Mouse (Mus musculus) right cerebral cortex, postnatal 4 days (tissue): ENCODE measurements at regions not wholly inside any gene's neighbourhood (a gene's known extent, or its start where the extent isn't known, plus 50 kb on each side); places are given as distances from the start of the nearest gene placed in this dataset.
"Not testable (repeated sequence)": the region's sequence is repeated elsewhere in the genome, so short reads cannot be mapped to it uniquely, and the experiment has no call there.

Experiments used
- DNase-seq: peaks from one replicate; pipeline ENCODE4 v3.0.0-alpha.2; 2022

DNA sequence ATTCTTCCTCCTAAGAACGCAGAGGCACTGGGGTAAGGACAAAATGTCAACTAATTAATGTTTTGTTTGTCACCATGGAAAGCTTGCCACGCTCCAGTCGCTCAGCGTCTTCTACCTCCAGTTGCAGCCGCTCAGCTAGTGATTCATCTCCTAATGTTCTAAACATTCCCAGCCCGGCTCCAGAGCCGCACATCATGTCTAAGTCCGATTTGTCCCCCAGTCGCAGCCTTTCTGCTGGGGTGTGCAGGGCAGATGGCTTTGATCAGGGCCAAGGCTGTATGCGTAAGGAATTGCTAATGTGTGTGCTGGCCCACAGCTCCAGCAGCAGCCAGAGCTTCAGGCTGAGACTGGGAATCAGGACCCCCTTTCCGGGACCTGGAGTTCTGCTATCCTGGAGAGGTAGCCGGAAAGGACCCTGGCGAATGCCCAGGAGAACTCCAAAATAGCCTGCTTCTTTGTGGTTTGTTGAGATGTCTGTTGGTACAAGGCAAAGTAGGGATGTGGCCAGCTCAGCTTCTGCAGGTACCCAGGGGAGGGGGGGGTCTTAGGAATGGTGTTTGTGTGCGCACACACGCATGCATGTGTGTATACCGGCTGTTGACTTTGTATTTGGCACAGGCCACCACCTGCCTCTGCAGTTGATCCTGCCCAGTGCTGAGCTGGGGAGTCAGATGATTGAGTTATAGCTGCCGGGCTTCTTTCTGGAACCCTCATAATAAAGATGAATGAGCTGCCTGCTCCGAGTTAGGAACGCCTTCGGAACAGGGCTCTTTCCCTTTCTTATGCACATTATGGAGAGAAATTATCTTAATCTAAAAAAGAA lies 143.0 kb upstream of the Kcng1 start:
- DNase-seq: peak; percentile 32

GRCm38 (mm10) chr2:168423551-168423950 lies 142.0 kb upstream of the Kcng1 start:
- DNase-seq: no peak

DNA sequence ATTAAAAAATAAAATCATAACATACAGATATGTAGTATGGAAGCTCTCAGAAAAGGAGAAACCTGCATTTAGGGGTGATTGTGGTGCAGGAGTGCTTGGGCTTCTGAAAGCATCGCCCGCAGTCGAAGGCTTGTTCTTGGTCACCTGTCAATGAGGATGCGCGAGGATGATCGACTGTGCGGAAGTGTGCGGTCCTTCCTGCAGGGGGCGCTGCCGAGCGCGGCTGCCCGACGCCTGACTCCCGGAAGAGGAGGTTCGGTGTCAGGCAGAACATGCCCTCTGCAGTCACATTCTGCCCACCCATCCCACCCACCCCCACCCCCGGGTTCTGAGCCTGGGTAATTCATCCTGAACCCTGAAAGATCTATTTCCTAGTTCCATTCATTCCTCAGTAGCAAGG lies 133.6 kb upstream of the Kcng1 start:
- DNase-seq: no peak

DNA sequence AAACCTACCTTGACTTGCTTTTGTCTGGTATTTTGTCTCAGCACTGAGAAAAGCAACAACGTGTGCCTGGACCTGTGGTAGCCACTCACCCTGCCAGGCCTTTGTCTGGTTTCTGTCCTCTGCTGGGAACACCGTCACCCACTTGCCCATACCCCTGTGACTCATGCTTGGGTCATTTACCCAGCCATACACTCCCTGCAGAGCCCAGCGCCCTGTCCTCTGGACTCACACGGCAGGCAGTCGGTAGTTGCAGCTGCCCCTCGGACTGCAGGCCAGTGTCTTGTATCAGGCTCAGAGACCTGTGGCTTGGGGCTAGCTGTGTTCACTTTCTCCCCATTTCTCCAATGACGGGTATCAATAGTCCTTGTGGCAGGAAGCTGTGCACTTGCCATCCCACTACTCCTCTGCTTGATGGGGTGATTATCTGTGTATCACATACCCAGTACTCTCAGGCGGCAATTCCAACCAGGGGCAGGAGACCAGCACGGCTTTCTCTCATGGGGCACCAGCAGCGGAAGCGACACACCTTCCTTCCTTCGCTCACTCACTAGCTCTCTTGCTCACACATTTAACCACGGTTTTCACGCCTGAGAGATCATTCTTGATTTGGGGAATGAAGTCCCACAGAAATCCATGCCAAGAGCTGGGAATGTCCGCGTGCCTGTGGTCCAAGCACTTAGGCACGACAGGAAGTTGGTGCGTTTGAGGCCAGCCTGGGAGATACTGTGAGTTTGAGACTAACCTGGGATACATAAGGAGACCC lies 132.8 kb upstream of the Kcng1 start:
- DNase-seq: no peak

GRCm38 (mm10) chr2:168412853-168413252 lies 131.3 kb upstream of the Kcng1 start:
- DNase-seq: no peak

GRCm38 (mm10) chr2:168402782-168403513 lies 121.4 kb upstream of the Kcng1 start:
- DNase-seq: peak; percentile 47

GRCm38 (mm10) chr2:168399088-168399709 lies 117.7 kb upstream of the Kcng1 start:
- DNase-seq: no peak

DNA sequence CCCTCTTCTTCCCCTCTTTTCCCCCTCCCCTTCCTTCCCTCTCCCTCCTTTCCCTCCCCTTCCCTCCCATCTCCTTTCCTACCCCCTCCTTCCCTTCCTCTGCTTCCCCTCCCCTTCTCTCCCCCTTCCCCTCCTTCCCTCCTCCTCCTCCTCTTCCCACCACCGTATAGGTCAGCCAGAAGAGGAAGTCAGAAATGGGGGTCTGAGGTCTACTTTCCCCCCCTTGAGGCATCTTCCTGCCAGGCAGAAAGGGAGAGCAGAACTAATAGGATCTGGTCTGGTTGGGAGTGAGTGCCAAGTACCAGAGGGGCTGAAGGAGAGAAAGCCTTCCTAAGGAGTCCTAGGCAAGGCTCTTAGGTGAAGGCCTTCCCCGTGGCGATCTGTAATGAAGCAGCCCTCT lies 114.8 kb upstream of the Kcng1 start:
- no peak for DNase-seq

DNA sequence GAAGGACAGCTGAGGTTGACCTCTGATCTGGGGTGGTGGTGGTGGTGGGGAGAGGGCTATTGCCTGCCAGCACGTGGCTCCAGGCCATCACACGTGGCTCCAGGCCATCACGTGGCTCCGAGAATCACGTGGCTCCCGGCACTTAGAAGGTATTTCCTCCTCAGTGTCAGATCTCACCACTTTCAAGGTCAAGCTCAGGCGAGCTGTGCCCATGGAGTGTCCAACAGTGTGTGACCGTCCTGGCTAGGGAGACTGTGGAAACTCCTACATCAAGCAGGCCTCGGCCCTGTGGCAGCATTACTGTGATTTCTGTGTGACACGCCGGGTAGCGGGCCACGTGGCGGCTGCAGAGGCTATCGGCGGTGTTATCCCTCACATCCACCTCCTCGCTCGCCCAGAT lies 111.8 kb upstream of the Kcng1 start:
- DNase-seq: no peak

DNA sequence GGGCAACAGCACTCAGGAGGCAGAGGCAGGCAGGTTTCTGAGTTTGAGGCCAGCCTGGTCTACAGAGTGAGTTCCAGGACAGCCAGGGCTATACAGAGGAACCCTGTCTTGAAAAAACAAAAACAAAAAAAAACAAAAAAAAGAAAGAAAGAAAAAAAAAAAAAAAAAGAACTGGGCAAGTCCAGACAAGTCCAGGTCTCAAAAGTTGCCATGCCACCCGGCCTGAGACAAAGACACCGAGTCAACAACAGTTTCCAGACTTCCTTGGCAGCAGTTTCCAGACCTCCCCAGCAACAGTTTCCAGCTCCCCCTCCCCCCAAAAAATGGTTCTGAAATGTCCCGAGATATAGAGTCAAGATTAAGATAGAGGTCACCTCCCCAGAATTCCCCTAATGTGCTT lies 110.6 kb upstream of the Kcng1 start:
- DNase-seq: not testable (repeated sequence)

GRCm38 (mm10) chr2:168380606-168381005 lies 99.1 kb upstream of the Kcng1 start:
- no peak for DNase-seq

- DNase-seq: peak; percentile 38
Measured at GRCm38 (mm10) chr2:168372356-168372755, 90.8 kb upstream of the Kcng1 start.

GRCm38 (mm10) chr2:168371245-168371644 lies 89.7 kb upstream of the Kcng1 start:
- no peak for DNase-seq

GRCm38 (mm10) chr2:168359200-168359599 lies 77.7 kb upstream of the Kcng1 start:
- DNase-seq: no peak

DNA sequence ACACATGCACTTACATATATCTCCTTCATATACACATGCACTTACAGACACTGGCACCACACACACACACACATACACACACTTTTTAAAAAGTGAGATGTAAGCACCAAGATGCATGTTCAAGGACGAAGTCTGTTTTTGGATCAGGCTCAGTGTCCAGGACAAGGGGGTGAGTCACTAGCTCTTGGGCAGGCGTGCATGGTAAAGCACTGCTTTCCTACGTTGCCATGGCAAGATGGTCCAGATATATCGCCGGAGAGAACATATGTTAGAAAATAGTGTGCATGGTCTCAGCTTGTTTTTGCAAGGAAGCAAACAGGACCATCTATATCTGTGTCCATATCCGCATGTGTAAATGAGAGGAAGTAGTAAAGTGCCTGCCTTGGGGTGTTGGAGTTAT lies 77.0 kb upstream of the Kcng1 start:
- no peak for DNase-seq

DNA sequence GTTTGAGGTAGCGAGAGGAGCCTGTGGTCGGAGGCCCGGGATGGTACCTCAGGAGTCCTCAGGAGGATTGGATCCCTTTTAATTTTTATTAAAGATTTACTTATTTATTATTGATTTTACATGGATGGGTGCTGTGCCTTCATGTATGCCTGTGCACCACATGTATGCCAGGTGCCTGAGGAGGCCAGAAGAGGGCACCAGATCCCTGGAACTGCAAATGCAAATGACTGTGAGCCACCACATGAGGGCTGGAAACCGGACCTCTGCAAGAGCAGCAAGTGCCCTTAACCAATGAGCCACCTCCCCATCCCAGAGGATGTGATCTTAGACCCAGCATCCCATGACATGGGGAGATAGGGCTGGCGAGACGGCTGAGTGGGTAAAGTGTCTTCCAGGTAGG lies 76.3 kb upstream of the Kcng1 start:
- no peak for DNase-seq

DNA sequence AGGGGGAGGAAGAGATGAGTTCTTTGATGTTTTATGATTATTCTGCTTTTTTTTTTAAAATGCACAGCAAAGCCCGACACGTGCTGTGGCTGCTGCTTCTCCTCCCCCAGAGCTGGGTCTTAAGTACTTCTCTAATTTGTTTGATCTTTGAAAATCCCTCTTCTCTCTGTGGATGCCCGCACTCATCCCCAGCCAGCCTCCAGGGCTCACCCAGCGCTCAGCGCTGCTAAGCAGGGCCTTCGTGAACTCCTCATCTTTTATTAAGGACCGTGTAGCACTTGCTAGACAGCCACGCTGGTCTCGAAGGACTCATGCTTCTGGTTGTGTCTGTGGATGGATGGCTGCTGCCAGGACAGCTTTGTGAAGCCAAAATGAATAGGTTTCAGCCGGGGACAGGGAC lies 72.9 kb upstream of the Kcng1 start:
- no peak for DNase-seq

DNA sequence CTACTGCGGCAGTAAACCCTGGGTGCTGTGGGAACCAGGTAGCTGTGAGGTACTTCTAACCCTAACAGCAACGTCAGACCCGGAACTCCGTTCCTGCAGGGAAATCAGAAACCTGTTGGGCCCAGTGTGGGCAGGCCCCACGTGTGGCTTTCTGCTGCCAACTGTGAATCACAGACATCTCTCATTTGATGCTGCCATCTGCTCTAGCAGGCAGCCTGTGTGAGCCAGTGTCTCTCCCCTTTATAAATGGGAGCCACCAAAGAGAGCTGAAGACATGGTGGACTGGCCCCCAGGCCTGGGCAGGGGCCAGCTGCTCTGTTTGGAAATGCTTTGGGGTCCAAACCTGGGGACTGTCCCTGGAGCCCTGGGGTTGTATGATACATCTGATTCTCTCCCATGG lies 71.1 kb upstream of the Kcng1 start:
- DNase-seq: peak; percentile 38

GRCm38 (mm10) chr2:168352194-168352593 lies 70.7 kb upstream of the Kcng1 start:
- no peak for DNase-seq

DNA sequence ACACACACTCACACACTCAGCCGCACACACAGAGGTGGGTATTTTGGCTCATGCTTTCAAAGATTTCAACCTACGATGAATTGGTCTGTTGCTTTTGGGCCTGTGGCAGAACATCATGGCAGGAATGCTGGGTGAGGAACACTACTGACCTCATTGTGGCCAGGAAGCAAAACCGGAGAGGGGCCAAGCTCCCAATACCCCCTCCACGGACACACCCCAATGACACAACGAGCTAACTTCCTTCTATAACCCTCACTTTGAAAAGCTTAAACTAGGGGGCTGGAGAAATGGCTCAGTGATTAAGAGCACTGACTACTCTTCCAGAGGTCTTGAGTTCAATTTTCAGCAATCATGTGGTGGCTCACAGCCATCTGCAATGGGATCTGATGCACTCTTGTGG lies 63.8 kb upstream of the Kcng1 start:
- no peak for DNase-seq

GRCm38 (mm10) chr2:168343705-168344104 lies 62.2 kb upstream of the Kcng1 start:
- DNase-seq: no peak

- DNase-seq: no peak
Measured at GRCm38 (mm10) chr2:168338819-168339218, 57.3 kb upstream of the Kcng1 start.

- peak; percentile 54 for DNase-seq
Measured at GRCm38 (mm10) chr2:168338382-168338781, 56.8 kb upstream of the Kcng1 start.
